Mouse (Mus musculus): ENCODE results near the gene Prx.

DNA sequence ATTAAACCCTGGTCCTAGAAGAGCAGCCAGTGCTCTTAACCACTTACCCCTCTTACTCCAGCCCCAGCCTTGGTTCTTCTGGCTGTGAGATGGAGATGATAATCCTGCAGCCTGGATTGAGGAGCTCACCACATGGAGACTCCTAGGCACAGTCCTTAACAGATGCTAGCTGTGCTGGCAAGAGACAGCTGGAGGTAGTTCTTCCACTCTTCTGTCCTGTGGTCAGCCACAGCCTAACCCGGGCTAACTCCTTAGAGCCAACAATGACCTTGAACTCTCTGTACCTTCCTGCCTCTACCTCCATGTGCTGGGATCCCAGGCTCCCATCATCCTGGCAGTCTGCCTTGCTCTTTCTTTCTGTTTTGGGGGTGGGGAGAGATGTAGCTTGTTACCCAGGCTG, 61.9 kb downstream of the Prx start:
- TF ChIP-seq POLR2A (IDR thresholded peaks at IDR 0.05; ENCODE audit: insufficient read depth, low read depth, low read length) (no peak), CTCF (IDR thresholded peaks at IDR 0.05; ENCODE audit: insufficient read depth, low read depth, low read length) (no peak)
